In the genomic region with DNA sequence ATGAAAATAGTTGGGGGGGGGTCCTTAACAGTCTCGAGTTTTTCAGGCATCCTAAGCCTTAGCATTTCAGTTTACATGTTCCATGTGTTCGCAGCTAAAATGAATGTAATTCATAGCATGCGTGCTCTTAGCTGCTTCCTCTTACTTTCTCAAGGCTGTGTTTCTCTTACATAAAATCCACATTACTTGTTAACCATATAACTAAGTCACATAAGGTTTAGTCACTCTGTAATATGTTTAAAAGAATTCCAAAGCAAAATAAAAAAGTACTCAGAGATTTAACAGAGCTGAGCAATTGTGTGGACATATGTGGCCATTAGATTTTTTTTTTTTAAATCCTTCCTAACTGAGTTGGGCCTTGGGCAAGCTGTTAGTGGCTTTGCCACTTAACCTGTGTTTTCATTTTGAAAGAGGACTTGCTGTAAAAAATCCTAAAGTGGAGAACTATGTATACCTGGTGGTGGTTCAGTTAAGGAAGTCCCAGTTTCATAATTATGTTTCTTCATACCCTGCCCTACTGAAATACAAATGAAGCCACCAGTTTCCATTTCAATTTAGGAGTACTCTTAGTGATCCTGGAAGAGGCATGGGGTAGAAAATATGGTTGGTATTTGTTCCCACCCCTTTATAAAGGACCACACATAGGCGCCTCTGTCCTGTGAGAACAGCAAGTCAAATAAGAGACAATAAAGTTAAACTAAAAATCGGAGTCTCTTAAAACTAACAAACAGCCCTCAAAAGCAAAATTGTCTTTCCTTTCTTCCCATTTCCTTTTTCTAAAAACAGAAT, we compare ENCODE assay signal across 9 mouse cellular contexts. TPM values are rescaled to one million over a fixed set of nuclear protein-coding genes. Genes with fewer than 3 reads are reported as not detected.
A peak's percentile ranks its signal among the peaks of the same experiment; 100 is the strongest.
DNase-seq lines count a peak whose midpoint lies in the region; ATAC-seq lines count a peak whose summit lies in the region.
"Had no signal": no experiment of that assay in that cellular context is flagged by ENCODE, and none has a peak within 500 bp of the region (broad histone marks: within the 10 kb centered on the region; RNA-seq: fewer than 3 reads in every experiment).

No protein-coding gene starts in this region.

- H3K36me3 ChIP-seq in hindbrain, embryonic 10.5 days = no peaks in the 10 kb centered on the region
- H3K36me3 ChIP-seq in megakaryocyte, embryonic 14.5 days (replicated peaks; ENCODE audit: low read length) = peaks cover 8% of the 10 kb centered on the region

- no peak for ATAC-seq in monocyte, adult 5-6 weeks (replicated peaks; ENCODE audit: insufficient number of reproducible peaks, low FRiP score, low TSS enrichment, poor library complexity, severe bottlenecking)

- H3K4me1 ChIP-seq in hindbrain, embryonic 10.5 days (replicated peaks) = peaks cover 39% of the 10 kb centered on the region
- peaks cover 32% of the 10 kb centered on the region for H3K4me1 ChIP-seq in megakaryocyte, embryonic 14.5 days

- H3K9me3 ChIP-seq in hindbrain, embryonic 10.5 days = no peaks in the 10 kb centered on the region
- H3K9me3 ChIP-seq in megakaryocyte, embryonic 14.5 days = no peaks in the 10 kb centered on the region

- peak overlapping the region; percentile 98 for H3K27ac ChIP-seq in hindbrain, embryonic 10.5 days

- no peaks in the 10 kb centered on the region for H3K27me3 ChIP-seq in hindbrain, embryonic 10.5 days (ENCODE audit: insufficient read depth, poor library complexity, severe bottlenecking)
- H3K27me3 ChIP-seq in megakaryocyte, embryonic 14.5 days (replicated peaks) = no peaks in the 10 kb centered on the region

- peak overlapping the region; percentile 87 for H3K4me3 ChIP-seq in hindbrain, embryonic 10.5 days
- peak overlapping the region; percentile 95 for H3K4me3 ChIP-seq in megakaryocyte, embryonic 14.5 days (replicated peaks)

- peak; percentile 54 for DNase-seq in embryo, embryonic 10.5 days (ENCODE audit: low spot score)
- no peak for DNase-seq in embryo, embryonic 10 days (ENCODE audit: low spot score)
- DNase-seq in Muller cell, postnatal 12 days (ENCODE audit: inconsistent ontology term) = peak; percentile 42
- no peak for DNase-seq in hindbrain, embryonic 10.5 days (ENCODE audit: low spot score)
- DNase-seq in testis, postnatal 10 days (ENCODE audit: low spot score) = no peak
- DNase-seq in kidney, postnatal 14 days = no peak
- DNase-seq: thymus, adult 2 months had no signal

- WGBS in hindbrain, embryonic 10.5 days = 3% methylated on average over 5 of the region's 5 CpGs

RNA-seq across cellular contexts. Expression of gene Pbx1, which starts 2.0 kb away (rescaled TPM):
- polyA plus RNA-seq in hindbrain, embryonic 10.5 days (2016; fragmentation: Nextera tagmentation; extraction: Ambion mirVana) = 34.4 and 35.4 TPM in 2 replicates
- 49.8 and 80.6 TPM in 2 replicates for polyA plus RNA-seq in megakaryocyte, embryonic 14.5 days (2012; ENCODE audit: insufficient read depth, low replicate concordance)
- 5.0 to 7.4 TPM (median 5.4 TPM) in 3 replicates for total RNA-seq in monocyte, adult 5-6 weeks (2017)

Comparison
In these comparisons a context has a peak if more than half of its experiments do, and no peak if none do; other contexts are left out.
1. DNase-seq: peak in embryo, embryonic 10.5 days (single experiment) and Muller cell, postnatal 12 days (single experiment); none in embryo, embryonic 10 days (single experiment), hindbrain, embryonic 10.5 days (single experiment), testis, postnatal 10 days (single experiment) and kidney, postnatal 14 days (single experiment).